Mouse (Mus musculus) C2C12 (cell line): Measurements from ENCODE around the gene Gm19684.
"Not testable (repeated sequence)": the region's sequence is repeated elsewhere in the genome, so short reads cannot be mapped to it uniquely, and the experiment has no call there.

Source experiments
- CEBPB ChIP-seq: IDR thresholded peaks from one replicate; pipeline ENCODE4 v1.6.1; 2011; ENCODE audit warnings: low read depth, mild to moderate bottlenecking, control low read depth, moderate library complexity
- CTCF ChIP-seq: IDR thresholded peaks from one replicate; pipeline ENCODE4 v1.5.1; 2011; ENCODE audit not compliant: control insufficient read depth, insufficient read depth, insufficient read length
- MAX ChIP-seq: IDR thresholded peaks from one replicate; pipeline ENCODE4 v1.6.1; 2011; ENCODE audit warnings: mild to moderate bottlenecking, control low read depth
- MYOG ChIP-seq: IDR thresholded peaks from one replicate; pipeline ENCODE4 v1.6.1; 2011; ENCODE audit not compliant: control insufficient read depth, insufficient read length; ENCODE audit errors: extremely low read depth

GRCm38 (mm10) chr17:36166901-36167300 lies 45.4 kb downstream of the Gm19684 start:
- not testable (repeated sequence) for TF ChIP-seq CEBPB, MAX, CTCF, MYOG
